ENCODE assay signal across 14 mouse cellular contexts in genomic region chr19:43444636-43445205, GRCm38 (mm10). TPM values are rescaled to one million over a fixed set of nuclear protein-coding genes. Genes with fewer than 3 reads are reported as not detected.
"Had no signal": no experiment of that assay in that cellular context is flagged by ENCODE, and none has a peak within 500 bp of the region (broad histone marks: within the 10 kb centered on the region; RNA-seq: fewer than 3 reads in every experiment).

No protein-coding gene starts in this region.

- H3K4me2 ChIP-seq: limb, embryonic 13.5 days; liver, embryonic 11.5 days; liver, embryonic 15.5 days; midbrain, embryonic 13.5 days; stomach, embryonic 15.5 days had no signal

- H3K4me3 ChIP-seq: limb, embryonic 13.5 days; liver, embryonic 15.5 days; midbrain, embryonic 13.5 days; stomach, embryonic 15.5 days had no signal

- DNase-seq: kidney, postnatal 10 days; kidney, postnatal 4 days; lung, adult 2 months; lung, postnatal 36 days; right cerebral cortex, postnatal 14 days; thymus, postnatal 4 days had no signal

- H3K9me3 ChIP-seq: liver, embryonic 15.5 days; midbrain, embryonic 13.5 days; stomach, embryonic 15.5 days had no signal

- H3K9ac ChIP-seq: limb, embryonic 13.5 days; liver, embryonic 15.5 days; midbrain, embryonic 13.5 days; stomach, embryonic 15.5 days had no signal

- H3K36me3 ChIP-seq: limb, embryonic 13.5 days; liver, embryonic 15.5 days; midbrain, embryonic 13.5 days; stomach, embryonic 15.5 days had no signal

- H3K27ac ChIP-seq: limb, embryonic 13.5 days; liver, embryonic 15.5 days; midbrain, embryonic 13.5 days; stomach, embryonic 15.5 days had no signal

- ATAC-seq: lung, postnatal 0 days; midbrain, embryonic 13.5 days had no signal

RNA-seq across cellular contexts. Expression of gene Cnnm1, which starts 4.5 kb away (rescaled TPM):
- polyA plus RNA-seq: kidney, embryonic 14.5 days had no signal

RNA-seq across cellular contexts. Expression of gene Hpse2, which starts 56.6 kb away (rescaled TPM):
- polyA plus RNA-seq: liver, embryonic 15.5 days; spleen, adult 2 months had no signal
